Mouse (Mus musculus): ENCODE data around the gene Minpp1. TPM values are rescaled to one million over a fixed set of nuclear protein-coding genes. Genes with fewer than 3 reads are reported as not detected.

The Minpp1 gene
- 31.5 TPM for polyA plus RNA-seq (2017; shearing (Covaris generic))

DNA sequence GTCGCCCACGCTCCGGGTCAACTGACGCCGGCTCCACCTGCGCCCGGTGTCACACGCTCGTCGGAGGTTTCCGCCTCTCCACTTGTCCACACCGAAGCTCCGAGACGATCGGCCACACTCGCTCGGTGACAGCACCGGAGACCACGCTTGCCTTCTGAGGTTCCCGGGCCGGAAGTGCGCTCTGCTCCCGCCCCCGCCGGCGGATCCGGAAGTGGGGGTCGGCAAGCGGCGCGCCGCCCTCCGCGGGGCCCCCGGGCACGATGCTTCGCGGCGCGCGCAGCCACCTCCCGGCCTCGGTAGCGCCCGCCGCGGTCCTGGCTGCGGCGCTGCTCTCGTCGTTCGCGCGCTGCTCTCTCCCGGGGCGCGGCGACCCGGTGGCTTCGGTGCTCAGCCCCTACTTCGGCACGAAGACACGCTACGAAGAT, at the start of gene Minpp1:
Minpp1 (plus strand) TSS at position 89 of the 425 bp plus-strand sequence.

DNA sequence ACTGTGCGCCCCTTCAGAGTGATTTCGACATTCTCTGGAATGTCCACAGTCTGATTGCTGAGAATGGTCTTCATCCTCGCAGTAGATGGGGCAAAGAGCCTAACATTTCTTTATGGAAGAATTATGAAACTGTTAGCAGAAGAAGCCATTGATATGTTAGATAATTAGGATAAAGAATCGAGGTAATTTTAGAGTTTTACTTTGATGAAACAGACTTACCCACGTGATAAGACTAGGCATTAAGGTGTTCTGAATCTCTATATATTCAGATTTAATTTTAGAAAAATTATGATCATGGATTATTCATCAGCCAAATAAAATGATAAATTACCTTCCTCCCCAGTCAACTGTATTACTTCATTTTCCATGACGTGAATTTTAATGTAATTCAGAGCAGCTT, 19.1 kb upstream of the Minpp1 start, which contains the start of gene Rpl9-ps6:
Rpl9-ps6 (minus strand) TSS at position 101 of the 400 bp plus-strand sequence.

Other genes starting within 250 kb of the Minpp1 start
- gene Sgms1, start 96.1 kb upstream of the Minpp1 start, polyA plus RNA-seq (2017; shearing (Covaris generic)): 97.7 TPM
- 214 TPM for gene Rpl9-ps6, start 19.2 kb upstream of the Minpp1 start, polyA plus RNA-seq (2017; shearing (Covaris generic))
- 0.38 TPM for gene Papss2, start 110.0 kb downstream of the Minpp1 start, polyA plus RNA-seq (2017; shearing (Covaris generic))

All from effector memory CD4-positive, alpha-beta T cell, adult 7 months (primary cell).